Mouse (Mus musculus) lung, postnatal 4 days (tissue): ENCODE data around the gene Cyb5r1.
A peak's percentile ranks its signal among the peaks of the same experiment; 100 is the strongest.
"Not testable (repeated sequence)": the region's sequence is repeated elsewhere in the genome, so short reads cannot be mapped to it uniquely, and the experiment has no call there.

Experiments used
- DNase-seq, 2 experiments: peaks; one replicate each; pipeline ENCODE4 v3.0.0; 2021

Cyb5r1 gene

DNA sequence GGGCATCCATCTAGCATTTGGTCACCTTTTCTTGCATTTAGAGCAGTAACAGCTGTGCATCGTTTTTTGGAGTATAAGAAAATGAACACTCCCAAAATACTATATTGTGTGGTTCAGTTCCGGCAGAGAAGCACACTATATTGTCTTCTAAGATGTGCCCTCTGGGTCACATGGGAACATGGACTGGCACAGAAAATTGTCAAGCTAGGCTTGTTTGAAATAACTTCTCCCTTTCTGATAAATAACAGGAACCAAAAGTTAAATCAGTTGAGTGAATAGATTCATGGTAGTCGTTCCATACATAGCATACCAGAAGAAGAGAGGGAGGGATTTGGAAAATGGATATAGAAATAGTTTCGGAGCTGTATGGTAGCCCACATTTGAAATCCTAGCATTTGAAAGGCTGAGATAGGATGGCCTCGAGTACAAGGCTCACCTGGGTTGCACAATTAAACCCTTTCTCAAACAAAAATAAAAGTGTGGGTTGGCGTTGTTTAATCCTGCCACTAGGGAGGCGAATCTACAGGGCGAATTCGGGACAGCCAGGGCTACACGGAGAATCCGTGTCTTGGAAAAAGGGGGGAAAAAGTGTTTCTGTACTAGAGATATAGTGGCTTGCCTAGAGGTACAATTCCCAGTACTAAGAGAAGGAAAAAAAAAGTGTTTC is 9.3 kb downstream of the Cyb5r1 start:
- DNase-seq, result no peak

DNA sequence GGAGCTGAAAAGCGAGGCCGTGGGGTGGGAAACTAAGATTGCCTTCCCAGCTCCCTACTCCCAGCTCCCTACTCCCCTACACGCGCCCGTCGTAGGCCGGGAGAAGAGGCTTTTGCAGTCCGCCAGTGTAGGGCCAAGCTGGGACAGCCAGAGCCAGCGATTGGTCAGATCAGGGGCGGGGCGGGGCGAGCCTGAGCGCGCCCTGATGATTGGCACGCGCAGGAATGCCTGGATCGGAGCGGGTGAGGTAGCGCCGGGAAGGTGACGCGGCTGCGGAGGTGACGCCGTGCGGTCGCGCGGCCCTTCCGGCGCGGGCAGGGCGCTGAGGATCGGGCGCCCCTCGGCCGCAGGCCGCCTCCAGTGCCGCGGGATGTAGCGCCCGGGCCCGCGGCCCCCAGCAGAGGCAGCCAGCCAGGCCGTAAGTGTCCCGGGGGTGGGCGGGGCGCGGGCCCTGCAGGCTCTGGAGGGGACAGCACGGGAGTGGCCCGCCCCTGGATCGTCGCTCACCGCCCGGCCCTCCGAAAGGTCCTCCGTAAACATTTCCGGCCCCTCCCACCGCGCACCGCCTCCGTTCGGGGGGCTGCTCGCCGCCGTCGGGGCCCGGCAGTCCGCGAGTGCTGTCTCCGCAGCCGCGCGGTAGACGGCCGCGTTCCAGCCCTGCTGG is 9.9 kb downstream of the Cyb5r1 start, which contains the start of gene Adipor1:
Gene Adipor1, plus strand, starts transcription at position 211 of the 664 bp plus-strand sequence.
- DNase-seq, result peak; percentile 98 to 99

GRCm38 (mm10) chr1:134418414-134418975 is 13.1 kb downstream of the Cyb5r1 start:
- no peak for DNase-seq

- no peak for DNase-seq
These were observed 13.8 kb downstream of the Cyb5r1 start for GRCm38 (mm10) chr1:134419176-134419575.

DNA sequence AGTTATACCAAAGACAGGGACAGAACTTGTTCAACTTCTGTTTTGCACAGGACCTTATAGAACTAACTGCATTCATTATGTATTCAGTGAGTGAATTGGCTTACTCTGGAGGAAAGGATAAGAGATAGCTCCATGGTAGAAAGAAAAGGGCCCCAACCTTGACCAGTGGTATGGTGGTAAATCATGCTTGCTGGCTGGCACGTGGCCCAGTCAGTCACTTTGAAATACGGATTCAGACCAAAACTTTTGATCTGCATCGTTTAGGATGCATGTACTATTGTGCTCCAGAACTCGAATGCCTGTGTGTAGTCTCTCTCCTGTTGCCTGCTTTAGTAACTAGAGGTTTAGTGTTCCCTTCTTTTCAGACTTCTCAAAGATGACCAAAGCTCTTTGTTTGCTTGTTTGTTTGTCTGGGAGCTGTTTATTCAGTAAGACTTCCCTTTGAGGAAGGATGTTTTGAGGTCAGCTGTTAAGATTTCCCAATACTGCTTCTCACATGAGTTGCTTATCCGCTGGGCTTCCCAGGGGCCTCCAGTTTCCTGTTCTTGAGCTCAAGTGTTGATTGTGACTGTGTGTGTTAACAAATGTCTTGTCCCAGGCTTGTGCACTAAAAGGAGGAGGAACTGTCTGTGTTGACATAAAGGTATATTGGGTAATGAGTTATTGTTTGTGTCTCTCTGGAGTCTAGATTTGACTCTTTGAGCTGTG is 14.5 kb downstream of the Cyb5r1 start:
- DNase-seq, result peak; percentile 38 to 44

DNA sequence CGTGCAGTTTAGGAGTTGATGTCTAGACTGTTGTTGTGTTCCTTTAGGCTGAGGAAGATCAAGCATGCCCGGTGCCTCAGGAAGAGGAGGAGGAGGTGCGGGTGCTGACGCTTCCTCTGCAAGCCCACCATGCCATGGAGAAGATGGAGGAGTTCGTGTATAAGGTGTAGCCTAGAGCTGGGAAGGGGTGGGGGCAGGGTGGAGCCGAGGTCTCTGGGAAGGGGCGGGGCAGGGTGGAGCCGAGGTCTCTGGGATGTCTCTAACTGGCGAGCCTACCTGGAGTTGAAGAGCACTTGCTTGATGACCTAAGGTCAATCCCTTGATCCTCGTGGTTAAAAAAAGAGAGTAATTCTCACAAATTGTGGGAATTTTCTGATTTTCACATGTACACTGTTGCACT is 18.6 kb downstream of the Cyb5r1 start:
- DNase-seq, result no peak

GRCm38 (mm10) chr1:134426289-134426688 is 20.9 kb downstream of the Cyb5r1 start:
- DNase-seq, result no peak

GRCm38 (mm10) chr1:134433002-134433401 is 27.6 kb downstream of the Cyb5r1 start:
- DNase-seq, result no peak

- no peak for DNase-seq
These were observed 28.1 kb downstream of the Cyb5r1 start for GRCm38 (mm10) chr1:134433473-134433872.

DNA sequence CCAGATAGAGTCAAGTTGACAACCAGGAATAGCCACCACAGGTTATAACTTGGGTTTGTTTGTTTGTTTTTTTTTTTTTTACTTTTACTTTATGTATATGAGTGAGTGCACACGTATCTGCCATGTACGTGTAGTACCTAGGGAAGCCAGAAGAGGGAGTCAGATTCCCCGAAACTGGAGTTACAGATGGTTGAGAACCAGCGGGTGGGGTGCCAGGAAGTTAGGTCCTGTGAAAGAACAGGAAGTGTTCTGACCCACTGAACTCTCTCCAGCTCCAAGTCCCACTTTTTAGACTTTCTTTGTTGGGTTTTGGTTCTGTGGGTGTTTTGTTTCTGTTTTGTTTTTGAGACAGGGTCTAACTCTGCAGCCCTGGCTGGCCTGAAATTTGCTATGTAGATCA is 30.1 kb downstream of the Cyb5r1 start:
- peak in 1 of 2 experiments; percentile 42 for DNase-seq

- no peak for DNase-seq
These were observed 35.1 kb downstream of the Cyb5r1 start for GRCm38 (mm10) chr1:134440437-134440836.

DNA sequence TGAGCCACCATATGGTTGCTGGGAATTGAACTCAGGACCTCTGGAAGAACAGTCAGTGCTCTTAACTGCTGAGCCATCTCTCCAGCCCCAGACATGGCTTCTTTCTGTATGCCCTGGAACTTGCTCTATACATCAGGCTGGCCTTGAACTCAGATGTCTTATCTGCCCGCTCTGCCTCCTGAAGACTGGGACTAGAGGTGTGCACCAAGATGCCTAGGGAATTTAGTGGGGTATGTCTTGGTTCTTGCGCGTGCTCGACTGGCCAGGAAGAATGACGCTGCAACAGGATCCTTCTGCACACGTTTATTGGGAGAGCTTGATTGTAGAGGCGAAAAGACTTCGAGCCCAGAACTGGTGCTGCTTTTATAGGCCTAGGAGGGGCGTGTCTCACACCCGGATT is 36.4 kb downstream of the Cyb5r1 start:
- DNase-seq, result not testable (repeated sequence)

DNA sequence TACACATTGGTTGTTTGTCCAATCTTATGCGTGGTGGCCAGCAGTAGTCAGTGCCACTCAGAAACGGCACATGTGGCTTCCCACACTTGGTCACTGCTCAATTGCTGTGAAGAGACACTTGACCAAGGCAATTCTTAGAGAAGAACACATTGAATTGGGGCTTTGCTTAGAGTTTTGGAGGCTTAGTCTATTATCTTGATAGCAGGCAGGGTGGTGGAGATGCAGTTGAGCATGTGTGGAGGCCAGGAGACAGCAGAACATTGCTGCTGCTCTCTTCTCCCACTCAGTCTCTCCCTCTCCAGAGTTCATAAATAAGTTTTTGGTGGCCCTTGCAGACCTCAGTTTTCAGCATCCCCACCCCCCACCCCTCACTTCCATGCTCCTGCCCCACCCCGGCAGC is 37.0 kb downstream of the Cyb5r1 start:
- no peak for DNase-seq

DNA sequence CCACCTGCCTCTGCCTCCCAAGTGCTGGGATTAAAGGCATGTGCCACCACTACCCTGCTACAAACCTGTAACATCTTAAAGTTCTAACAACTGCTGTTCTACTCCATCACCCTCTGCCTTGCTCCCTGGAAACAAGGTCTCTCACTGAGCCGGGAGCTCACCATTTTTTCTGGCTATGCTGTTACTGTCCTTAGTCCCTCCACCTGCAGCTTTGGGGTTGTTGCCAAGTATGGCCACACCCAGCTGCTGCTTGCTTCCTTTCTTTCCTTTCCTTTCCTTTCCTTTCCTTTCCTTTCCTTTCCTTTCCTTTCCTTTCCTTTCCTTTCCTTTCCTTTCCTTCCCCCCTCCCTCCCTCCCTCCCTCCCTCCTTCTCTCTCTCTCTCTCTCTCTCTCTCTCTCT is 37.9 kb downstream of the Cyb5r1 start:
- not testable (repeated sequence) for DNase-seq

- no peak for DNase-seq
These were observed 40.1 kb downstream of the Cyb5r1 start for GRCm38 (mm10) chr1:134445418-134445817.

DNA sequence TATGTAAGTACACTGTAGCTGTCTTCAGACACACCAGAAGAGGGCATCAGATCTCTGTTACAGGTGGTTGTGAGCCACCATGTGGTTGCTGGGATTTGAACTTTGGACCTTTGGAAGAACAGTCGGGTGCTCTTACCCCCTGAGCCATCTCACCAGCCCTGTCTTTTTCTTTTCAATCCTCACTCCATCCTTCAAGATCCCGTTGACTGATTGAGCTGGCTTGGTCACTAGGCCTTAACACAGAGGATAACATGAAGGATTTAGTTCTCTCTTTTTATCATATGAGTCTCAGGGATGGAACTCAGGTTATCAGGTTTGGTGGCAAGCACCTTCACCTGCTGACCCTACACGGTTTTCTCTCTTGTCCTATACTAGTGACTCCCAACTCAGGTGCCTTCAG is 43.2 kb downstream of the Cyb5r1 start:
- DNase-seq, result not testable (repeated sequence)

GRCm38 (mm10) chr1:134450201-134450600 is 44.8 kb downstream of the Cyb5r1 start:
- no peak for DNase-seq

DNA sequence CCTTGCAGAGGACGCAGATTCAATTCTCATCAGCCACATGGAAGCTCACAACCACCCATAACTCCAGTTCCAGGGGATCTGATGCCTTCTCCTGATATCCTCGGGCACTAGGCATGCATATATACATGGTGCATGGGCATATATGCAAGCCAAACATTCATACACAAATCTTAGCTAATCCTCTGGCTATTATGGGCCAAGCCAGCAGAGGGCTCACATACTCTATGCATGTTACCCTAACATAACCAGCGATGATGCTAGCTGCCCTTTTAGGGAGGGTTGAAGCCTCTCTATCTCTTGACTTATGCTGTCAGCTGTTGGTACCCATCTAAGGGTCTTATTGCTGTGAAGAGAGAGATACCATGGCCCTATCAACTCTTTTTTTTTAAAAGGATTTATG is 45.6 kb downstream of the Cyb5r1 start:
- DNase-seq, result peak in 1 of 2 experiments; percentile 61

- DNase-seq, result peak; percentile 94 to 96
These were observed 49.8 kb downstream of the Cyb5r1 start, which contains the start of gene Klhl12 for GRCm38 (mm10) chr1:134454904-134455824. TSS of gene Klhl12 (plus strand) at chr1:134455531.

DNA sequence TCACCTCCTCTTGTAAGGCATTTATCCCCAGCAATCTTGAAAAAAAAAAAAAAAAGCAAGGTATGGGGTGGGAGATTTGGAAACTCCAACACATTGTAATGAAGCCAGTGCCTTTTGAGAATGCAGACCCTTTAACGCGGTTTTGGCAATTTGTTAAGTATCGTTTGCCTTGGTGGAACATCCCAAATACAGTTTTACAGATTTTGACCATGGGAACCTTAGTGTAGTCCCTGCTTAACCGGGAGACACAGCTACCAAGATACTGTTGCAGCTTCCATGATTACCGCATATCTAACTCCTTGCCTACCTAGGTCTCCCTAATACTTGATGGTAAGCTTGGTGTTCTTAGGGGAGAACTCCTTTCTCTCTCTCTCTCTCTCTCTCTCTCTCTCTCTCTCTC is 50.7 kb downstream of the Cyb5r1 start:
- DNase-seq, result no peak

DNA sequence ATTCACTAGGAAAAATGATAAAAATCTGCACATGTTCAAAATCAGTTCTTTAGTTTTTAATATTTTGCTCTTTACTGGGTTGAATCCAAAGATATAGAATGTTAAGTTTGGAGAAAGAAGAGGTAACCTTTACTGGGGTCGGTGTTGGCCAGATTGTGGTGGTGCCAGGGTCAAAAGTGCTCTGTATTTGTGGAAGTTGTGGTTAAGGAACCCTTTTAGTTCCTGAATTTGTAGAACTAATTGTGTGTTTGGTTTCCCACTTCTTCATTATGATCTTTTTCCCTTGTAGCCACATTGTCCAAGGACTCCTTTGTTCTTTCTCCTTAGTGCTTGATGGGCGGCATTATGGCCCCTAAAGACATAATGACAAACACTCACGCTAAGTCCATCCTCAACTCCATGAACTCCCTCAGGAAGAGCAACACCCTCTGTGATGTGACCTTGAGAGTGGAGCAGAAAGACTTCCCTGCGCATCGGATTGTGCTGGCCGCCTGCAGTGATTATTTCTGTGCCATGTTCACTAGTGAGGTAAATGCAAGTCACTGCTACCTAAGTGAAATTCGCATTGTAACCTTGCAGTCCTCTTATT is 52.9 kb downstream of the Cyb5r1 start:
- DNase-seq, result no peak
